Mouse (Mus musculus) macrophage (primary cell): Measurements from ENCODE around the gene Vcam1. TPM values are rescaled to one million over a fixed set of nuclear protein-coding genes. Genes with fewer than 3 reads are reported as not detected.

ENCODE experiments used
- H3K27ac ChIP-seq: fragments of 350-480 bp; formaldehyde crosslinking; 2 replicates; pipeline ENCODE4 v1.9.0; 2021
- H3K36me3 ChIP-seq: fragments of 350-480 bp; formaldehyde crosslinking; 2 replicates; pipeline ENCODE4 v1.9.0; 2021; ENCODE audit errors: inconsistent target
- H3K4me3 ChIP-seq: fragments of 350-480 bp; formaldehyde crosslinking; 2 replicates; pipeline ENCODE4 v1.9.0; 2021; ENCODE audit errors: inconsistent target
- H3K79me2 ChIP-seq: fragments of 350-480 bp; formaldehyde crosslinking; 2 replicates; pipeline ENCODE4 v1.9.0; 2021; ENCODE audit errors: inconsistent target
- WGBS: methylation state at CpG from one replicate; pipeline ENCODE4 v1.1.7; 2026; ENCODE audit warnings: inconsistent platforms; ENCODE audit not compliant: missing documents; 5-methylcytosine and 5-hydroxymethylcytosine counted together
- polyA plus RNA-seq: library from polyadenylated mRNA; stranded (reverse); fragments of 250-400 nt; gene quantifications from 3 replicates; pipeline ENCODE4 v1.2.4, GENCODE M21; 2018; ENCODE audit warnings: inconsistent platforms
- total RNA-seq, 78 experiments: library from RNA; depleted of rRNA; stranded (reverse); fragments of 250-400 nt; gene quantifications; 1 replicate in 9 of 78; 2 replicates in 24 of 78; 3 replicates in 43 of 78; 4 replicates in 2 of 78; pipeline ENCODE4 v1.2.4; 2018; ENCODE audit warnings: inconsistent platforms in 56 of 78

The Vcam1 gene
- total RNA-seq (2018; cell fraction: chromatin; rRNA removed), result 100 to 1,000 TPM in 8 of 26 experiments, 10 to 100 TPM in 9, 1 to 10 TPM in 8, under 1 TPM in 1; 0.96 to 180 (median 35.2) TPM
- total RNA-seq (2018; cell fraction: cytosol; rRNA removed), result 100 to 1,000 TPM in 1 of 26 experiments, 10 to 100 TPM in 18, 1 to 10 TPM in 7; 3.8 to 119 (median 14.3) TPM
- total RNA-seq (2018; cell fraction: nucleus; rRNA removed), result 100 to 1,000 TPM in 9 of 26 experiments, 10 to 100 TPM in 15, 1 to 10 TPM in 2; 4.0 to 249 (median 67.1) TPM
- polyA plus RNA-seq, result 6.6 to 19.8 TPM (median 15.5 TPM) in 3 replicates

- Histone ChIP-seq H3K79me2 (no peaks in the 10 kb centered on the region), H3K27ac (no peak within 1 kb of the TSS), H3K36me3 (no peaks in the 10 kb centered on the region), H3K4me3 (no peak within 1 kb of the TSS)
- WGBS, result 37% methylated on average over 9 of the region's 9 CpGs
Observed at GRCm38 (mm10) chr3:116129259-116129738, at the start of gene Vcam1. Gene Vcam1, minus strand, starts transcription at chr3:116129688.

GRCm38 (mm10) chr3:116175106-116175505, 45.6 kb upstream of the Vcam1 start:
- H3K4me3 ChIP-seq, result no peak overlapping the region
- no peak overlapping the region for H3K27ac ChIP-seq
- WGBS, result 93% methylated on average over 6 of the region's 6 CpGs
- no peaks in the 10 kb centered on the region for H3K36me3 ChIP-seq
- no peaks in the 10 kb centered on the region for H3K79me2 ChIP-seq

GRCm38 (mm10) chr3:116171461-116171860, 42.0 kb upstream of the Vcam1 start:
- no peak overlapping the region for H3K27ac ChIP-seq
- WGBS, result 95% methylated on average over 5 of the region's 5 CpGs
- H3K36me3 ChIP-seq, result no peaks in the 10 kb centered on the region
- H3K79me2 ChIP-seq, result no peaks in the 10 kb centered on the region
- no peak overlapping the region for H3K4me3 ChIP-seq

- WGBS, result 79% methylated on average over 2 of the region's 2 CpGs
- H3K4me3 ChIP-seq, result no peak overlapping the region
Observed at GRCm38 (mm10) chr3:116168056-116168455, 38.6 kb upstream of the Vcam1 start.

GRCm38 (mm10) chr3:116166296-116166695, 36.8 kb upstream of the Vcam1 start:
- no peaks in the 10 kb centered on the region for H3K36me3 ChIP-seq
- H3K79me2 ChIP-seq, result no peaks in the 10 kb centered on the region
- no peak overlapping the region for H3K27ac ChIP-seq
- H3K4me3 ChIP-seq, result no peak overlapping the region
- 95% methylated on average over 8 of the region's 8 CpGs for WGBS

More at GRCm38 (mm10) chr3:116168056-116168455, 38.6 kb upstream of the Vcam1 start:
- Histone ChIP-seq H3K36me3 (no peaks in the 10 kb centered on the region), H3K79me2 (no peaks in the 10 kb centered on the region), H3K27ac (no peak overlapping the region)

- 92% methylated on average over 1 of the region's 1 CpGs for WGBS
- H3K79me2 ChIP-seq, result no peaks in the 10 kb centered on the region
Observed at GRCm38 (mm10) chr3:116165030-116165429, 35.5 kb upstream of the Vcam1 start.

GRCm38 (mm10) chr3:116163517-116163916, 34.0 kb upstream of the Vcam1 start:
- Histone ChIP-seq H3K36me3 (no peaks in the 10 kb centered on the region), H3K4me3 (no peak overlapping the region), H3K79me2 (no peaks in the 10 kb centered on the region), H3K27ac (no peak overlapping the region)
- 88% methylated on average over 5 of the region's 5 CpGs for WGBS

More at GRCm38 (mm10) chr3:116165030-116165429, 35.5 kb upstream of the Vcam1 start:
- Histone ChIP-seq H3K27ac (no peak overlapping the region), H3K4me3 (no peak overlapping the region), H3K36me3 (no peaks in the 10 kb centered on the region)

- WGBS, result 31% methylated on average over 9 of the region's 9 CpGs
- Histone ChIP-seq H3K79me2 (no peaks in the 10 kb centered on the region), H3K36me3 (no peaks in the 10 kb centered on the region), H3K4me3 (no peak overlapping the region), H3K27ac (peak overlapping the region; percentile 55)
Observed at GRCm38 (mm10) chr3:116162097-116162666, 32.7 kb upstream of the Vcam1 start.

GRCm38 (mm10) chr3:116159376-116159775, 29.9 kb upstream of the Vcam1 start:
- Histone ChIP-seq H3K4me3 (no peak overlapping the region), H3K36me3 (no peaks in the 10 kb centered on the region), H3K27ac (no peak overlapping the region), H3K79me2 (no peaks in the 10 kb centered on the region)
- WGBS, result 84% methylated on average over 5 of the region's 5 CpGs

GRCm38 (mm10) chr3:116157447-116157990, 28.0 kb upstream of the Vcam1 start:
- no peaks in the 10 kb centered on the region for H3K79me2 ChIP-seq
- no peak overlapping the region for H3K4me3 ChIP-seq
- H3K27ac ChIP-seq, result no peak overlapping the region
- H3K36me3 ChIP-seq, result no peaks in the 10 kb centered on the region
- WGBS, result 47% methylated on average over 13 of the region's 13 CpGs

- H3K27ac ChIP-seq, result no peak overlapping the region
- no peaks in the 10 kb centered on the region for H3K79me2 ChIP-seq
- WGBS, result 76% methylated on average over 13 of the region's 13 CpGs
- no peaks in the 10 kb centered on the region for H3K36me3 ChIP-seq
- no peak overlapping the region for H3K4me3 ChIP-seq
Observed at GRCm38 (mm10) chr3:116150056-116150632, 20.7 kb upstream of the Vcam1 start.

GRCm38 (mm10) chr3:116149096-116149495, 19.6 kb upstream of the Vcam1 start:
- Histone ChIP-seq H3K27ac (no peak overlapping the region), H3K79me2 (no peaks in the 10 kb centered on the region), H3K36me3 (no peaks in the 10 kb centered on the region), H3K4me3 (no peak overlapping the region)
- WGBS, result 82% methylated on average over 4 of the region's 4 CpGs

- no peak overlapping the region for H3K4me3 ChIP-seq
- WGBS, result 77% methylated on average over 9 of the region's 9 CpGs
Observed at GRCm38 (mm10) chr3:116148676-116149075, 19.2 kb upstream of the Vcam1 start.

GRCm38 (mm10) chr3:116141226-116141625, 11.7 kb upstream of the Vcam1 start:
- Histone ChIP-seq H3K36me3 (no peaks in the 10 kb centered on the region), H3K79me2 (no peaks in the 10 kb centered on the region), H3K4me3 (no peak overlapping the region), H3K27ac (no peak overlapping the region)
- WGBS, result 92% methylated on average over 3 of the region's 3 CpGs

More at GRCm38 (mm10) chr3:116148676-116149075, 19.2 kb upstream of the Vcam1 start:
- H3K36me3 ChIP-seq, result no peaks in the 10 kb centered on the region
- H3K79me2 ChIP-seq, result no peaks in the 10 kb centered on the region
- H3K27ac ChIP-seq, result no peak overlapping the region

- Histone ChIP-seq H3K79me2 (no peaks in the 10 kb centered on the region), H3K36me3 (no peaks in the 10 kb centered on the region), H3K27ac (no peak overlapping the region), H3K4me3 (no peak overlapping the region)
- WGBS, result 91% methylated on average over 5 of the region's 5 CpGs
Observed at GRCm38 (mm10) chr3:116139000-116139399, 9.5 kb upstream of the Vcam1 start.
